Mouse (Mus musculus) midbrain, embryonic 12.5 days (tissue): ENCODE measurements around the gene 1700042G07Rik. TPM values are rescaled to one million over a fixed set of nuclear protein-coding genes. Genes with fewer than 3 reads are reported as not detected.

Source experiments
- ATAC-seq: fragments of 200-750 bp; cut with Nextera tagmentation; 2 replicates; pipeline ENCODE4 v1.8.0; 2017; ENCODE audit warnings: low read depth, moderate TSS enrichment, moderate library complexity; ENCODE audit not compliant: low FRiP score
- H3K27ac ChIP-seq: fragments of 300-500 bp; sonication (generic); replicated peaks from 2 replicates; pipeline ENCODE4 v1.5.1; 2016; ENCODE audit warnings: mild to moderate bottlenecking
- H3K27me3 ChIP-seq: fragments of 300-500 bp; sonication (generic); 2 replicates; pipeline ENCODE4 v1.6.1; 2016; ENCODE audit warnings: mild to moderate bottlenecking
- H3K36me3 ChIP-seq: fragments of 300-500 bp; sonication (generic); 2 replicates; pipeline ENCODE4 v1.6.1; 2016
- H3K4me1 ChIP-seq: fragments of 300-500 bp; sonication (generic); 2 replicates; pipeline ENCODE4 v1.6.1; 2016
- H3K4me2 ChIP-seq: fragments of 300-500 bp; sonication (generic); replicated peaks from 2 replicates; pipeline ENCODE4 v1.6.1; 2016; ENCODE audit warnings: mild to moderate bottlenecking, moderate library complexity
- H3K4me3 ChIP-seq: fragments of 300-500 bp; sonication (generic); 2 replicates; pipeline ENCODE4 v1.5.1; 2016; ENCODE audit warnings: mild to moderate bottlenecking
- H3K9ac ChIP-seq: fragments of 300-500 bp; sonication (generic); replicated peaks from 2 replicates; pipeline ENCODE4 v1.6.1; 2016; ENCODE audit warnings: mild to moderate bottlenecking, moderate library complexity
- H3K9me3 ChIP-seq: fragments of 300-500 bp; sonication (generic); 2 replicates; pipeline ENCODE4 v1.6.1; 2016; ENCODE audit warnings: mild to moderate bottlenecking
- WGBS: fragments of 180-500 bp; shearing (Covaris S2); methylation state at CpG from one replicate; pipeline ENCODE4 v1.1.7; 2016; 5-methylcytosine and 5-hydroxymethylcytosine counted together
- polyA plus RNA-seq: library from polyadenylated mRNA; unstranded; fragments of >200 nt; fragmentation: Nextera tagmentation; extraction: Ambion mirVana; gene quantifications from 2 replicates; pipeline ENCODE4 v1.2.1, GENCODE M21; 2016

Gene 1700042G07Rik
- polyA plus RNA-seq, 1 experiment from 2014 or later = not detected

DNA sequence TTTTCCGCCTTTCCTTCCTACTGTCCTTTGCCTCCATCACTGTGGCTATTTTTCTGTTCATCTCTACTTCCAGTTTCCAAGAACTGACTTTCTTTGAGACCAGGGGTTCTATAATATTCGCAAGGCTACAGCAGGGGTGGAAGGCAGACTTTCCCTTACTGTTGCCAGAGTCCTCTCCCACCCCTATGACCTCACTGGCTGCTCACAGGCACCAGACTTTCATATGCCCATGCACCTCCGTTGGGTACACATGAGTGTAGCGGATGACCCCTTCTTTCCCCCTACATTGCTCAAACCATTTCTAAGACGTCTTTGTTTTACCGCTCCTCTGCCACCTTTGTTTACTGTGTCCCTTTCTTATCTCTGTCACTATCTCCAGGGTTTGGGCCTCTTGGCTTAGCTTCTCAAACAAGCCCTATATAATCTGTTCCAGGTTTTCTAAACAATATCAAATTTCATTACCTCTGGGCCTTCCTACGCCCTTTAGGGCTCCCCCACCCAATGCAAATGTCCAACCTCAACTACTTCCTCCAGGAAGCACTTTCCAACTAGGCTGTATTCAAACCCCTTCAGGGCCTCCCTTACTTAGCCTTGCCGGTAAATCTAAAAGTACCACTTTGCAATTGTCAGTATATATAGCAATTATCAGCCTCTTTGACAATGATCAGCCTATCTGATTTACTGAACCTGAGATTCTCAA is 7.3 kb upstream of the 1700042G07Rik start:
- Histone ChIP-seq H3K27me3 (no peaks in the 10 kb centered on the region), H3K9me3 (no peaks in the 10 kb centered on the region), H3K36me3 (no peaks in the 10 kb centered on the region), H3K4me2 (no peak overlapping the region), H3K9ac (no peak overlapping the region), H3K27ac (no peak overlapping the region), H3K4me3 (no peak overlapping the region), H3K4me1 (no peaks in the 10 kb centered on the region)
- WGBS = 79% methylated on average over 8 of the region's 8 CpGs
- no peak for ATAC-seq

DNA sequence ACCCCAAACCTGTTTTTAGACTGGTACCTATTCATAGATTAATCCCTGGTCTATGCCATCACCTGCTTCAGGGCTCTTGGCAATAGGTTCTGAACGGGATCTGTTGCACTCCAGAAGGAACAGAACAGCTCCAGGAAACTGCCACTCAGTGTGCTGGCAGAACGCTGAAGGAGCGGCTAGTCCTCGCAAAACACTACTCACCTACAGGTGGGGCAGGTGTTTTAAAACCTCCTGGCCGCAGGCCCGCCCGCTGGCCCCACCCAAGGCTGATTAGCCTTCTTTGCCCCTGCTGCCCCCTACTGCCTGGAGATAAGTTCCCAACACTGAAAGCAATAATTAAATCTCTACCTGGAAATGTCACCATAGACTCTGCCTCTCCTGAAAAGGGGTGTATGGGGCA is 5.8 kb upstream of the 1700042G07Rik start, which contains the start of gene Tspan1:
TSS of gene Tspan1 (minus strand) at position 198 of the 400 bp plus-strand sequence.
- Histone ChIP-seq H3K4me1 (no peaks in the 10 kb centered on the region), H3K4me3 (no peak within 1 kb of the TSS), H3K36me3 (no peaks in the 10 kb centered on the region), H3K4me2 (no peak within 1 kb of the TSS), H3K27ac (no peak within 1 kb of the TSS), H3K9ac (no peak within 1 kb of the TSS), H3K27me3 (no peaks in the 10 kb centered on the region), H3K9me3 (no peaks in the 10 kb centered on the region)
- no peak for ATAC-seq
- WGBS = 36% methylated on average over 7 of the region's 7 CpGs

GRCm38 (mm10) chr4:116168617-116169352 is 4.4 kb upstream of the 1700042G07Rik start:
- Histone ChIP-seq H3K4me1 (no peaks in the 10 kb centered on the region), H3K4me2 (no peak overlapping the region), H3K9ac (no peak overlapping the region), H3K27ac (no peak overlapping the region), H3K9me3 (no peaks in the 10 kb centered on the region), H3K36me3 (no peaks in the 10 kb centered on the region), H3K27me3 (no peaks in the 10 kb centered on the region), H3K4me3 (no peak overlapping the region)
- WGBS = 83% methylated on average over 7 of the region's 8 CpGs
- peak; percentile 65; the same call in 1 of the 2 replicates for ATAC-seq

GRCm38 (mm10) chr4:116169353-116169672 is 3.9 kb upstream of the 1700042G07Rik start:
- 0 out of 2 replicates have a peak, but pooled peaks have one; percentile 30 for ATAC-seq
- no peak overlapping the region for H3K4me3 ChIP-seq
- H3K36me3 ChIP-seq = no peaks in the 10 kb centered on the region
- no peaks in the 10 kb centered on the region for H3K9me3 ChIP-seq
- H3K27me3 ChIP-seq = no peaks in the 10 kb centered on the region
- WGBS = 72% methylated on average over 3 of the region's 3 CpGs
- H3K4me1 ChIP-seq = peaks cover under 1% of the 10 kb centered on the region; the same call in 1 of the 2 replicates
- H3K4me2 ChIP-seq = no peak overlapping the region
- no peak overlapping the region for H3K27ac ChIP-seq
- no peak overlapping the region for H3K9ac ChIP-seq

DNA sequence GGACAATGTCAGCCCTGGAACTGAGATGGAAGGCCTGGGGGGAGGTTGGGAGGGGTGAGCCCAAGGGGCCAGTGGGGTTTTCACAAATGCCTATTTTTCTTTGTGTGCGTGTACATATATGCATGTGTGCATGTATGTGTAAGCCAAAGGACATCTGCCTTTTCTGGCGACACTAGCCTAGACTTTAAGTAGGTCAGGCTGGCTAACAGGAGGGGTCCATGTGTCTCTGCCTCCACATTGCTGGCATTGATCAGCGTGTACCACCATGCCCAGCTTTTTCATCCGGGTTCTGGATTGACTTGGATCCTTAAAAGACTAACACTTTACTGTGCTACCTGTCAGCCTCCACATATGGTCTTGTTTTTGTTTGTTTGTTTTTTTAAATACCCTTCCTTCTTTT is 580 bp downstream of the 1700042G07Rik start:
- Histone ChIP-seq H3K36me3 (no peaks in the 10 kb centered on the region), H3K4me2 (no peak overlapping the region), H3K27me3 (no peaks in the 10 kb centered on the region), H3K4me1 (peaks cover 27% of the 10 kb centered on the region; the same call in 1 of the 2 replicates), H3K9ac (no peak overlapping the region), H3K27ac (no peak overlapping the region), H3K9me3 (no peaks in the 10 kb centered on the region), H3K4me3 (no peak overlapping the region)
- WGBS = 93% methylated on average over 4 of the region's 4 CpGs
- no peak for ATAC-seq

- H3K27ac ChIP-seq = no peak overlapping the region
- H3K9ac ChIP-seq = no peak overlapping the region
- 38% methylated on average over 6 of the region's 6 CpGs for WGBS
- H3K9me3 ChIP-seq = no peaks in the 10 kb centered on the region
- no peaks in the 10 kb centered on the region for H3K36me3 ChIP-seq
- no peaks in the 10 kb centered on the region for H3K27me3 ChIP-seq
- ATAC-seq = no peak
- no peak overlapping the region for H3K4me2 ChIP-seq
- peaks cover 27% of the 10 kb centered on the region; the same call in 1 of the 2 replicates for H3K4me1 ChIP-seq
- H3K4me3 ChIP-seq = no peak overlapping the region
Measured at GRCm38 (mm10) chr4:116174466-116175116, 1.4 kb downstream of the 1700042G07Rik start.

DNA sequence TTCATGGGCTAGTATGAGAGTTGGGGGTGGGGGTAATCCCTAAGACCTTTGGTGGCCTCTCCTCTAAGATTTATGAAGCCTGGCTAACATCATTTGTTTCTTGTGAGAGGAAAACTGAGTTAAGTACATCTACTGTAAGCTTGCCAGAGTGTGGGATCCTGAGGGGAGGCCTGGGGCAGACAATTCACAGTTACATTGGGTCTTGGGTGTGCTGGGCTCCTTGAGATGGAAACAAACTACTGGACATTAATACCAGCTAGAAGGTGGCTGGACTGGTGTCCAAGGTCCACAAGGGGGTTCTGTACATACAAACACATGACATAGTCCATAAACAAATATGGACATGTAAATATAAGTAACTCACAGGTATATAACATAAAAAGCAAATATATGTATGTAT is 2.0 kb downstream of the 1700042G07Rik start:
- no peak overlapping the region for H3K27ac ChIP-seq
- no peaks in the 10 kb centered on the region for H3K36me3 ChIP-seq
- H3K4me2 ChIP-seq = no peak overlapping the region
- ATAC-seq = no peak
- no peak overlapping the region for H3K9ac ChIP-seq
- H3K9me3 ChIP-seq = no peaks in the 10 kb centered on the region
- no peak overlapping the region for H3K4me3 ChIP-seq
- peaks cover 27% of the 10 kb centered on the region; the same call in 1 of the 2 replicates for H3K4me1 ChIP-seq
- H3K27me3 ChIP-seq = no peaks in the 10 kb centered on the region

GRCm38 (mm10) chr4:116175711-116176542 is 2.8 kb downstream of the 1700042G07Rik start:
- H3K27me3 ChIP-seq = no peaks in the 10 kb centered on the region
- ATAC-seq = no peak
- H3K9ac ChIP-seq = no peak overlapping the region
- H3K4me3 ChIP-seq = no peak overlapping the region
- peaks cover 27% of the 10 kb centered on the region; the same call in 1 of the 2 replicates for H3K4me1 ChIP-seq
- peak overlapping the region; percentile 27; the same call in 1 of the 2 replicates for H3K4me2 ChIP-seq
- no peaks in the 10 kb centered on the region for H3K9me3 ChIP-seq
- H3K36me3 ChIP-seq = no peaks in the 10 kb centered on the region
- H3K27ac ChIP-seq = peak overlapping the region; percentile 56
- WGBS = 75% methylated on average over 7 of the region's 7 CpGs

- Histone ChIP-seq H3K9ac (no peak overlapping the region), H3K27ac (peak overlapping the region; percentile 56), H3K4me1 (peaks cover 27% of the 10 kb centered on the region; the same call in 1 of the 2 replicates), H3K9me3 (no peaks in the 10 kb centered on the region), H3K4me3 (peak overlapping the region; percentile 3; the same call in 1 of the 2 replicates), H3K36me3 (no peaks in the 10 kb centered on the region), H3K27me3 (no peaks in the 10 kb centered on the region), H3K4me2 (peak overlapping the region; percentile 27)
- peak; percentile 88 for ATAC-seq
- 34% methylated on average over 10 of the region's 10 CpGs for WGBS
Measured at GRCm38 (mm10) chr4:116176543-116176988, 3.4 kb downstream of the 1700042G07Rik start.

DNA sequence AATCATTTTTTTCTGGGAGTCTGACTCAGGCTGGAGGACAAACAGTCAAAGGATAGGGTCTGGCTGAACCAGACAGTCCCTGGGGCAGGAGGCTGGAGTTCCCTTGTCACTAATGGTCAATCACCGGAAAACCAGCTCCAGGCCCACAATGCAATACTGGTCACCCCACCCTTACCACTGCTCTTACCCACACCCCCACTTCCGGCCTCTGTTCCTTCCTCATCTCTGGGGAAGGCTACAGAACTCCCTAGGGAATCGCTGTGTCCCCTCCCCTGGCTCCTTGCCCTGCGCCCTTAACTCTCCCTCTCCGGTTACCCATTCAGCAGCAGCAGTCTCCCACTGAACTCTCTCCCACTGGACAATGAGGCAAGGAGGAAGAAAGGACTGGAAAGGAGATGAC is 4.0 kb downstream of the 1700042G07Rik start:
- 38% methylated on average over 5 of the region's 5 CpGs for WGBS

DNA sequence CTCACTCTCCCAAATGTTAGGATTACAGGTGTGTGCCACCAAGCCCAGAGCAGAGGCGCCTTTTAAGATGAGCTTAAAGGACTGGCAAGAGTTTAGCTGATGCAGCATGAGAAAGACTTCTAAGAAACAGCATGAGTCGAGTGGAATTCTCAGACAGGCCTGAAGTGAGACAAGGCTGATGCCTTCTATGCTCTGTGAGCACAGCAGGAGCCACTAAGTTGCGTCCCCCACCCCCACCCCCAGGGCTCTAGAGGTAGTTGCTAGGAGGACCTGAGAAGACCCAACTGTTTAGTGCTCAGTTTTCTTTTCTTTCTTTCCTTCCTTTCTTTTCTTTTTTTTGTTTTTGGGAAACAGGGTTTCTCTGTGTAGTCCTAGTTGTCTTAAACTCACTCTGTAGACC is 8.9 kb downstream of the 1700042G07Rik start:
- peaks cover 7% of the 10 kb centered on the region; the same call in 1 of the 2 replicates for H3K27me3 ChIP-seq
- H3K36me3 ChIP-seq = no peaks in the 10 kb centered on the region
- no peak overlapping the region for H3K4me2 ChIP-seq
- peaks cover 14% of the 10 kb centered on the region for H3K4me1 ChIP-seq
- no peak overlapping the region for H3K4me3 ChIP-seq
- no peak overlapping the region for H3K9ac ChIP-seq
- 29% methylated on average over 3 of the region's 3 CpGs for WGBS
- H3K27ac ChIP-seq = no peak overlapping the region
- no peaks in the 10 kb centered on the region for H3K9me3 ChIP-seq
- no peak for ATAC-seq

More for the DNA sequence above, 4.0 kb downstream of the 1700042G07Rik start:
- Histone ChIP-seq H3K4me2 (0 out of 2 replicates have a peak overlapping the region, but pooled peaks have one; percentile 27), H3K27ac (no peak overlapping the region), H3K4me3 (no peak overlapping the region), H3K36me3 (no peaks in the 10 kb centered on the region), H3K9ac (no peak overlapping the region), H3K9me3 (no peaks in the 10 kb centered on the region), H3K4me1 (peaks cover 27% of the 10 kb centered on the region; the same call in 1 of the 2 replicates), H3K27me3 (no peaks in the 10 kb centered on the region)
- ATAC-seq = no peak
